Mouse (Mus musculus) monocyte, adult 2 months (primary cell): ENCODE data around the gene Zdhhc18.
A peak's percentile ranks its signal among the peaks of the same experiment; 100 is the strongest.
"Not testable (repeated sequence)": the region's sequence is repeated elsewhere in the genome, so short reads cannot be mapped to it uniquely, and the experiment has no call there.

ENCODE experiments used
- DNase-seq, 2 experiments: peaks; one replicate each; pipeline ENCODE4 v3.0.0; 2022; ENCODE audit warnings: low spot score in 2 of 2, low read depth in 1 of 2

Zdhhc18 gene

GRCm38 (mm10) chr4:133665118-133665517, 15.2 kb upstream of the Zdhhc18 start:
- no peak for DNase-seq

GRCm38 (mm10) chr4:133662945-133663344, 13.0 kb upstream of the Zdhhc18 start:
- no peak for DNase-seq

GRCm38 (mm10) chr4:133662421-133662820, 12.5 kb upstream of the Zdhhc18 start:
- no peak for DNase-seq

GRCm38 (mm10) chr4:133660193-133661155, 10.5 kb upstream of the Zdhhc18 start:
- DNase-seq: no peak

- peak; percentile 59 to 68 for DNase-seq
Observed at GRCm38 (mm10) chr4:133659497-133660192, 9.7 kb upstream of the Zdhhc18 start.

- DNase-seq: no peak
Observed at GRCm38 (mm10) chr4:133658729-133659128, 8.8 kb upstream of the Zdhhc18 start.

GRCm38 (mm10) chr4:133657829-133658458, 8.0 kb upstream of the Zdhhc18 start:
- no peak for DNase-seq

- no peak for DNase-seq
Observed at GRCm38 (mm10) chr4:133656997-133657396, 7.0 kb upstream of the Zdhhc18 start.

- no peak for DNase-seq
Observed at GRCm38 (mm10) chr4:133656294-133656693, 6.3 kb upstream of the Zdhhc18 start.

- DNase-seq: not testable (repeated sequence)
Observed at GRCm38 (mm10) chr4:133654070-133654469, 4.1 kb upstream of the Zdhhc18 start.

- DNase-seq: no peak
Observed at GRCm38 (mm10) chr4:133652746-133653145, 2.8 kb upstream of the Zdhhc18 start.

- DNase-seq: no peak
Observed at GRCm38 (mm10) chr4:133651986-133652385, 2.0 kb upstream of the Zdhhc18 start.

GRCm38 (mm10) chr4:133651445-133651844, 1.5 kb upstream of the Zdhhc18 start:
- DNase-seq: no peak

- DNase-seq: not testable (repeated sequence)
Observed at GRCm38 (mm10) chr4:133649464-133649863, 490 bp downstream of the Zdhhc18 start.

GRCm38 (mm10) chr4:133645680-133646079, 4.3 kb downstream of the Zdhhc18 start:
- no peak for DNase-seq

GRCm38 (mm10) chr4:133645195-133645594, 4.8 kb downstream of the Zdhhc18 start:
- no peak for DNase-seq

GRCm38 (mm10) chr4:133634043-133634410, 15.9 kb downstream of the Zdhhc18 start:
- DNase-seq: no peak

- DNase-seq: peak; percentile 58 to 83
Observed at GRCm38 (mm10) chr4:133633332-133634042, 16.5 kb downstream of the Zdhhc18 start.

- no peak for DNase-seq
Observed at GRCm38 (mm10) chr4:133632483-133633327, 17.2 kb downstream of the Zdhhc18 start.

GRCm38 (mm10) chr4:133631769-133632411, 18.1 kb downstream of the Zdhhc18 start:
- no peak for DNase-seq
